In the genomic region with DNA sequence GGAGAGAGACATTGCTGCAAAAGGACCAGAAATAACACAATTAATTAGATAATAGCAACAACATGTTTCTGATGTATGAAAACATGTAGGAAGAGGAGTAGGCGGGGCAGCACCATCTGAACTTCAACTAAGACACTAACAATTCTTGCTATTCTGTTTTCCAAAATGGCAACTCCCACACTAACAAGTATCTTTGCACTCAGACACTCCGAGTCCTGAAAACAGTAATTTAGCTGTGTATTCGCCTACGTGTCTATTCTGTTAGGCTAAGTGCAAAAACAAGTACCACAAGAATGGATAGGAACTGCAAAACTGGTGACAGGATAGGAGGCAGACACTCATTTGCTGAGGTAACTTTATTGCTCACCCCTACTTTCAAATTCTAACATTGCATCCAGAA, we compare ENCODE assay signal across 16 mouse cellular contexts.
"Had no signal": no experiment of that assay in that cellular context is flagged by ENCODE, and none has a peak within 500 bp of the region (broad histone marks: within the 10 kb centered on the region; RNA-seq: fewer than 3 reads in every experiment).

No protein-coding gene starts in this region.

- DNase-seq: gastrocnemius, postnatal 14 days; gastrocnemius, postnatal 36 days; heart, adult 11 months; heart, adult 2 months; heart, postnatal 14 days; heart, postnatal 36 days; kidney, adult 11 months; kidney, adult 2 months; kidney, adult 9 months; kidney, postnatal 14 days; kidney, postnatal 36 days; layer of hippocampus, adult 9-11 months; layer of hippocampus, postnatal 36 days; liver had no signal

- ATAC-seq: hindbrain, postnatal 0 days; intestine, embryonic 16.5 days had no signal
